Mouse (Mus musculus) ES-Bruce4 (cell line): ENCODE results near the gene Sbf2. TPM values are rescaled to one million over a fixed set of nuclear protein-coding genes. Genes with fewer than 3 reads are reported as not detected.
"Not testable (repeated sequence)": the region's sequence is repeated elsewhere in the genome, so short reads cannot be mapped to it uniquely, and the experiment has no call there.

ENCODE experiments used
- H3K27ac ChIP-seq: 2 replicates; pipeline ENCODE4 v1.5.1; 2012; ENCODE audit warnings: low read length, inconsistent platforms; ENCODE audit not compliant: insufficient read depth
- H3K27me3 ChIP-seq: 2 replicates; pipeline ENCODE4 v1.6.1; 2012; ENCODE audit warnings: mild to moderate bottlenecking, low read length, inconsistent platforms; ENCODE audit not compliant: control insufficient read depth, poor library complexity, insufficient read depth, severe bottlenecking
- H3K36me3 ChIP-seq: 2 replicates; pipeline ENCODE4 v1.6.1; 2012; ENCODE audit warnings: inconsistent platforms, mild to moderate bottlenecking, low read length, moderate library complexity; ENCODE audit not compliant: control insufficient read depth, poor library complexity, insufficient read depth, severe bottlenecking
- H3K4me1 ChIP-seq: one replicate; pipeline ENCODE4 v1.8.1; 2011; ENCODE audit warnings: low read length; ENCODE audit not compliant: control insufficient read depth, insufficient read depth
- H3K4me3 ChIP-seq: 2 replicates; pipeline ENCODE4 v1.5.1; 2011; ENCODE audit warnings: low read depth, mild to moderate bottlenecking, low read length
- H3K9ac ChIP-seq: 2 replicates; pipeline ENCODE4 v1.6.1; 2012; ENCODE audit warnings: low read depth, mild to moderate bottlenecking, inconsistent platforms; ENCODE audit not compliant: poor library complexity, severe bottlenecking
- H3K9me3 ChIP-seq: replicated peaks from 2 replicates; pipeline ENCODE4 v1.6.1; 2012; ENCODE audit warnings: mild to moderate bottlenecking, low read length, inconsistent platforms; ENCODE audit not compliant: control insufficient read depth, poor library complexity, insufficient read depth, severe bottlenecking
- CTCF ChIP-seq: IDR thresholded peaks from one replicate; pipeline ENCODE4 v1.8.1; 2011; ENCODE audit warnings: low read depth, low read length
- EP300 ChIP-seq: IDR thresholded peaks from 2 replicates; pipeline ENCODE4 v1.6.1; 2011; ENCODE audit warnings: low read depth, low read length; ENCODE audit not compliant: insufficient read depth
- POLR2A ChIP-seq: IDR thresholded peaks from one replicate; pipeline ENCODE4 v1.8.1; 2011; ENCODE audit warnings: low read length; ENCODE audit not compliant: insufficient read depth
- polyA plus RNA-seq: library from polyadenylated mRNA; stranded (reverse); fragments of >200 nt; gene quantifications from 2 replicates; pipeline ENCODE4 v1.2.4, GENCODE M21; 2011; ENCODE audit warnings: low read depth; ENCODE audit not compliant: missing spikeins, insufficient read depth, insufficient read length

Gene Sbf2
- polyA plus RNA-seq, 1 experiment: 65.5 TPM

DNA sequence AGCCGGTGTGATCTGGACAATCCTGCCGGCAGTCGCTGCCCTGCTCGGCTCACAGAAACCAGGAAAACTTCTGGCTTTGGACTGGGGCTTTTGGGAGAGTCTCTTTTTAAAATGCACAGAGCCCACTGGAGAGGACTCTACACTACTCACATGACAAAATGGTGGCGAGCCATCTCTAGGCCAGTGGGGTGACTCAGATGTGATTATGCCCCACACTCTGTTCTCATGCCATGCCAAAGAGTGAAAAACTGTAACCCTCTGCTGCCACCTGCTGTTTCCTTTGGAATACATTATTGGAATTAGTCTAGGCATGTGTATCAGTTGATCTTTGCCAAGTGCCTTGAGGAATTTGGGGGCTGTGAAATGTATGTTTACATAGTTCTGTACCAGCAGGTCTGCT is 30.6 kb upstream of the Sbf2 start:
- Histone ChIP-seq H3K36me3 (no peaks in the 10 kb centered on the region), H3K27ac (no peak overlapping the region), H3K4me1 (no peaks in the 10 kb centered on the region), H3K27me3 (no peaks in the 10 kb centered on the region), H3K9ac (no peak overlapping the region), H3K4me3 (no peak overlapping the region), H3K9me3 (no peaks in the 10 kb centered on the region)
- TF ChIP-seq EP300 (no peak), CTCF (peak; percentile 33), POLR2A (no peak)

DNA sequence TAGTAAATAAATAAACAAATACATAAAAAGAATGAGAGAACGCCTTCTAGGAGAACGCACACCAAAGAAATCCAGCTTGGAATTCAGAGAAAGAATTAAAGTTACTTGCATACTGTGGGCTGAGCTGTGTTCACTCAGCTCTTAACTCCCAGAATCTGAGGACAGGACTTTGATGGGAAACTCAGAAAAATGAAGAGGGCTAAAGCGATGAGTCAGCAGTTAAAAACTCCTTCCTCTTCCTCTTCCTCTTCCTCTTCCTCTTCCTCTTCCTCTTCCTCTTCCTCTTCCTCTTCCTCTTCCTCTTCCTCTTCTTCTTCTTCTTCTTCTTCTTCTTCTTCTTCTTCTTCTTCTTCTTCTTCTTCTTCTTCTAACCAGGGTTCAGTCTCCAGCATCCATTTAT is 25.2 kb upstream of the Sbf2 start:
- H3K9me3 ChIP-seq, H3K27me3 ChIP-seq, H3K9ac ChIP-seq: not testable (repeated sequence)

DNA sequence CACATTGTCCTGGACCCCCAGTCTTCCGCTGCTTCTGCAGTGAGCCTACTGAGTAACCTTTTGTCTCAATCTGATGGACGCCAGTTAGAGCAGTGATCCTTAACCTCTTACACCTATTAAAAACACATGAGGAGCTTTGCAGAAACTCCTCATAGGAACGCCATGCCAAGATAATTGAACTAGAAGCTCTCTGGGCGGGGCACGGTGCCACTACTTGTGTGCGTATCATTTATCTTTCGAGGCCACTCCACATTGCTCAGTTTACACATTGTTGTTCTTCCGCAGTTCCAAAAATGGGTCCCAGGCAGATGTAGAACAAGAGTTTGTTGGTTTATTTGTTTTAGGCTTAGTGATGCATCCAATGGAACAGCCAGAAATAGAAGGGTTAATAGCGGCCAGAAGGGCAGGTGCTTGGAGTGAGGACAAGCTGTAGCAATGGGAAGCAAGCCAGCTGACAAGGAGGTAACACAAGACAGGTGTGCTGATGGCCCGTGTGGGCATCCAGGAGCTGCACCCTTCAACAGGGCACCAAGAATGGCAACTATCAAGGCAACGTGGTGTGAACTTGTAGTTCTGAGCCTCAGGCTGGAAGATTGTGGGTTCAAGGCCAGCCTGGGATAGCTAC is 24.7 kb upstream of the Sbf2 start:
- H3K9me3 ChIP-seq: no peaks in the 10 kb centered on the region

More for the DNA sequence above, 25.2 kb upstream of the Sbf2 start:
- H3K36me3 ChIP-seq, H3K4me1 ChIP-seq, H3K4me3 ChIP-seq, H3K27ac ChIP-seq: not testable (repeated sequence)

GRCm38 (mm10) chr7:110638305-110639110 is 23.8 kb upstream of the Sbf2 start:
- no peaks in the 10 kb centered on the region for H3K36me3 ChIP-seq
- H3K4me3 ChIP-seq: no peak overlapping the region
- H3K9me3 ChIP-seq: no peaks in the 10 kb centered on the region
- peaks cover 3% of the 10 kb centered on the region for H3K4me1 ChIP-seq
- H3K27ac ChIP-seq: no peak overlapping the region
- no peak overlapping the region for H3K9ac ChIP-seq
- H3K27me3 ChIP-seq: no peaks in the 10 kb centered on the region
- TF ChIP-seq POLR2A (no peak), EP300 (0 out of 2 replicates have a peak, but pooled peaks have one; percentile 3)

More for the DNA sequence above, 24.7 kb upstream of the Sbf2 start:
- Histone ChIP-seq H3K27ac (no peak overlapping the region), H3K9ac (no peak overlapping the region), H3K4me3 (no peak overlapping the region), H3K36me3 (no peaks in the 10 kb centered on the region), H3K4me1 (peaks cover 3% of the 10 kb centered on the region), H3K27me3 (no peaks in the 10 kb centered on the region)
- TF ChIP-seq EP300: no peak
- TF ChIP-seq POLR2A: no peak
- no peak for TF ChIP-seq CTCF

DNA sequence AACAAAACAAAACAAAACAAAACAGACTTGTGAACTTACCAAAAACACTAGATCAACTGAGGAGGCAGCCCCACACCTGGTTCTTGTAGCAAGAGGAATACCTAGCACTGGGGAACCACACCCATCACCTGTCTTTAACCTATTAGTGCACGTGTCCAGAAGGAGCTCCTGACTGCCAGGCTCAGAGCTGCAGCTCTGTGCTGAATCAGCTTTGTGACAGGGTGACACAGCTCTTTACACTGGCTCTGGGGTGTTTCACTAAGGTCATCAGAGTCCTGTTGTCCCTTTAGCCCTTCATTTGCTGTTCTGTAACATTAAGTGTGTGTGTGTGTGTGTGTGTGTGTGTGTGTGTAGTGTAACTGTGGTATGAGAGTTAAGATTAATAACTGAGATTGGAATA is 21.8 kb upstream of the Sbf2 start:
- no peak for TF ChIP-seq EP300
- no peak for TF ChIP-seq CTCF
- TF ChIP-seq POLR2A: no peak
- no peaks in the 10 kb centered on the region for H3K9me3 ChIP-seq

DNA sequence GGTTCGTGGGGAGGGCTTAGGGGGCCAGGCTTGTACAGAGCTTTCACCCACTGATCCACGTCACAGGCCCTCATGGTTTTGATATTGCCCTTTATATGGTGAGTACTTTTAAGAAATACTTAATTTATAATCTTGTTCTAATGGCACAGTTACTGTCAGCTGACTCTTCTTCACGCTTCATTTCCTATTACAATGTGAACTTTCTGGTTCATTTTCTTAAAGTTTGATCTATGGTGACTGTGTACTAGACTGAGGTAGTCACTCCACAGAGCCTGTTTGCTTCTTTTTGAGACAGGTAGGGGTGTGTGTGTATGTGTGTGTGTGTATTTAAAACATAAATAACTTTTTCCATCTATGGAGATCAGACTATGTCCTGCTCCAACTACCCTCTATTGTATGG is 21.2 kb upstream of the Sbf2 start:
- H3K36me3 ChIP-seq: no peaks in the 10 kb centered on the region

More for the DNA sequence above, 21.8 kb upstream of the Sbf2 start:
- no peaks in the 10 kb centered on the region for H3K27me3 ChIP-seq
- H3K9ac ChIP-seq: no peak overlapping the region
- no peak overlapping the region for H3K27ac ChIP-seq
- no peak overlapping the region for H3K4me3 ChIP-seq
- no peaks in the 10 kb centered on the region for H3K36me3 ChIP-seq
- peaks cover 3% of the 10 kb centered on the region for H3K4me1 ChIP-seq

More for the DNA sequence above, 21.2 kb upstream of the Sbf2 start:
- Histone ChIP-seq H3K9ac (no peak overlapping the region), H3K27ac (no peak overlapping the region), H3K4me1 (peaks cover 3% of the 10 kb centered on the region), H3K9me3 (no peaks in the 10 kb centered on the region), H3K27me3 (no peaks in the 10 kb centered on the region), H3K4me3 (no peak overlapping the region)
- TF ChIP-seq POLR2A (no peak), CTCF (no peak), EP300 (no peak)
